Mouse (Mus musculus): ENCODE measurements around the gene Gm5475. TPM values are rescaled to one million over a fixed set of nuclear protein-coding genes. Genes with fewer than 3 reads are reported as not detected.

Gm5475 gene
- polyA plus RNA-seq, 1 experiment from 2014 or later, result 0.14 TPM

- no peak for ATAC-seq (replicated peaks; ENCODE audit: insufficient number of reproducible peaks, low FRiP score, low TSS enrichment, low read depth)
- H3K4me2 ChIP-seq (ENCODE audit: low read depth, low read length), result no peak overlapping the region
- DNase-seq (ENCODE audit: low spot score), result peak; percentile 76
These were observed 36.1 kb downstream of the Gm5475 start for GRCm38 (mm10) chr15:100458055-100458454.

GRCm38 (mm10) chr15:100460942-100461341 lies 39.0 kb downstream of the Gm5475 start:
- peak; percentile 60 for DNase-seq (ENCODE audit: low spot score)
- no peak overlapping the region for H3K4me2 ChIP-seq (ENCODE audit: low read depth, low read length)
- no peaks in the 10 kb centered on the region; the same call in 1 of the 2 replicates for H3K4me1 ChIP-seq (ENCODE audit: control insufficient read depth, insufficient read depth, low read length)
- H3K36me3 ChIP-seq (replicated peaks; ENCODE audit: control insufficient read depth, insufficient read depth, low read depth, low read length), result no peaks in the 10 kb centered on the region
- no peak overlapping the region for H3K4me3 ChIP-seq (ENCODE audit: low read depth, low read length)
- ATAC-seq (replicated peaks; ENCODE audit: insufficient number of reproducible peaks, low FRiP score, low TSS enrichment, low read depth), result no peak
- no peak overlapping the region for H3K27ac ChIP-seq (replicated peaks; ENCODE audit: low read depth, low read length)
- no peaks in the 10 kb centered on the region for H3K9me3 ChIP-seq (replicated peaks; ENCODE audit: control insufficient read depth, low read length)
- no peak overlapping the region for H3K9ac ChIP-seq (replicated peaks; ENCODE audit: low read length)
- WGBS, result 10% methylated on average over 12 of the region's 12 CpGs
- H3K27me3 ChIP-seq (ENCODE audit: control insufficient read depth, insufficient read depth, low read length), result no peaks in the 10 kb centered on the region

More at GRCm38 (mm10) chr15:100458055-100458454, 36.1 kb downstream of the Gm5475 start:
- 51% methylated on average over 10 of the region's 10 CpGs for WGBS
- H3K4me3 ChIP-seq (ENCODE audit: low read depth, low read length), result no peak overlapping the region
- H3K4me1 ChIP-seq (ENCODE audit: control insufficient read depth, insufficient read depth, low read length), result no peaks in the 10 kb centered on the region; the same call in 1 of the 2 replicates
- no peak overlapping the region for H3K27ac ChIP-seq (replicated peaks; ENCODE audit: low read depth, low read length)
- H3K9ac ChIP-seq (replicated peaks; ENCODE audit: low read length), result no peak overlapping the region
- no peaks in the 10 kb centered on the region for H3K9me3 ChIP-seq (replicated peaks; ENCODE audit: control insufficient read depth, low read length)
- no peaks in the 10 kb centered on the region for H3K27me3 ChIP-seq (ENCODE audit: control insufficient read depth, insufficient read depth, low read length)
- no peaks in the 10 kb centered on the region for H3K36me3 ChIP-seq (replicated peaks; ENCODE audit: control insufficient read depth, insufficient read depth, low read depth, low read length)

GRCm38 (mm10) chr15:100461646-100462045 lies 39.7 kb downstream of the Gm5475 start:
- Histone ChIP-seq H3K4me3 (ENCODE audit: low read depth, low read length) (no peak overlapping the region), H3K36me3 (replicated peaks; ENCODE audit: control insufficient read depth, insufficient read depth, low read depth, low read length) (no peaks in the 10 kb centered on the region), H3K9me3 (replicated peaks; ENCODE audit: control insufficient read depth, low read length) (no peaks in the 10 kb centered on the region), H3K4me2 (ENCODE audit: low read depth, low read length) (no peak overlapping the region), H3K9ac (replicated peaks; ENCODE audit: low read length) (no peak overlapping the region), H3K4me1 (ENCODE audit: control insufficient read depth, insufficient read depth, low read length) (no peaks in the 10 kb centered on the region; the same call in 1 of the 2 replicates), H3K27ac (replicated peaks; ENCODE audit: low read depth, low read length) (no peak overlapping the region), H3K27me3 (ENCODE audit: control insufficient read depth, insufficient read depth, low read length) (no peaks in the 10 kb centered on the region)
- no peak for ATAC-seq (replicated peaks; ENCODE audit: insufficient number of reproducible peaks, low FRiP score, low TSS enrichment, low read depth)
- 75% methylated on average over 9 of the region's 9 CpGs for WGBS
- DNase-seq (ENCODE audit: low spot score), result no peak

- Histone ChIP-seq H3K4me3 (ENCODE audit: low read depth, low read length) (no peak overlapping the region), H3K9me3 (replicated peaks; ENCODE audit: control insufficient read depth, low read length) (no peaks in the 10 kb centered on the region), H3K36me3 (replicated peaks; ENCODE audit: control insufficient read depth, insufficient read depth, low read depth, low read length) (no peaks in the 10 kb centered on the region), H3K4me1 (ENCODE audit: control insufficient read depth, insufficient read depth, low read length) (no peaks in the 10 kb centered on the region; the same call in 1 of the 2 replicates), H3K27ac (replicated peaks; ENCODE audit: low read depth, low read length) (no peak overlapping the region), H3K4me2 (ENCODE audit: low read depth, low read length) (no peak overlapping the region), H3K9ac (replicated peaks; ENCODE audit: low read length) (no peak overlapping the region), H3K27me3 (ENCODE audit: control insufficient read depth, insufficient read depth, low read length) (no peaks in the 10 kb centered on the region)
- DNase-seq (ENCODE audit: low spot score), result no peak
- 82% methylated on average over 5 of the region's 5 CpGs for WGBS
- ATAC-seq (replicated peaks; ENCODE audit: insufficient number of reproducible peaks, low FRiP score, low TSS enrichment, low read depth), result no peak
These were observed 40.1 kb downstream of the Gm5475 start for GRCm38 (mm10) chr15:100462086-100462485.

- no peak for ATAC-seq (replicated peaks; ENCODE audit: insufficient number of reproducible peaks, low FRiP score, low TSS enrichment, low read depth)
- WGBS, result 24% methylated on average over 6 of the region's 6 CpGs
- H3K27me3 ChIP-seq (ENCODE audit: control insufficient read depth, insufficient read depth, low read length), result no peaks in the 10 kb centered on the region
These were observed 41.8 kb downstream of the Gm5475 start for GRCm38 (mm10) chr15:100463712-100464111.

GRCm38 (mm10) chr15:100465432-100465831 lies 43.5 kb downstream of the Gm5475 start:
- Histone ChIP-seq H3K36me3 (replicated peaks; ENCODE audit: control insufficient read depth, insufficient read depth, low read depth, low read length) (no peaks in the 10 kb centered on the region), H3K4me3 (ENCODE audit: low read depth, low read length) (no peak overlapping the region), H3K9ac (replicated peaks; ENCODE audit: low read length) (no peak overlapping the region), H3K9me3 (replicated peaks; ENCODE audit: control insufficient read depth, low read length) (no peaks in the 10 kb centered on the region), H3K27me3 (ENCODE audit: control insufficient read depth, insufficient read depth, low read length) (no peaks in the 10 kb centered on the region), H3K4me2 (ENCODE audit: low read depth, low read length) (no peak overlapping the region), H3K4me1 (ENCODE audit: control insufficient read depth, insufficient read depth, low read length) (peaks cover 2% of the 10 kb centered on the region; the same call in 1 of the 2 replicates), H3K27ac (replicated peaks; ENCODE audit: low read depth, low read length) (no peak overlapping the region)
- 71% methylated on average over 2 of the region's 2 CpGs for WGBS
- ATAC-seq (replicated peaks; ENCODE audit: insufficient number of reproducible peaks, low FRiP score, low TSS enrichment, low read depth) (no peak), DNase-seq (ENCODE audit: low spot score) (no peak)

More at GRCm38 (mm10) chr15:100463712-100464111, 41.8 kb downstream of the Gm5475 start:
- H3K4me2 ChIP-seq (ENCODE audit: low read depth, low read length), result no peak overlapping the region
- DNase-seq (ENCODE audit: low spot score), result peak; percentile 73
- H3K27ac ChIP-seq (replicated peaks; ENCODE audit: low read depth, low read length), result no peak overlapping the region
- H3K9me3 ChIP-seq (replicated peaks; ENCODE audit: control insufficient read depth, low read length), result no peaks in the 10 kb centered on the region
- no peak overlapping the region for H3K9ac ChIP-seq (replicated peaks; ENCODE audit: low read length)
- 0 out of 2 replicates have a peak, but pooled peaks cover 2% of the 10 kb centered on the region for H3K4me1 ChIP-seq (ENCODE audit: control insufficient read depth, insufficient read depth, low read length)
- H3K4me3 ChIP-seq (ENCODE audit: low read depth, low read length), result no peak overlapping the region
- no peaks in the 10 kb centered on the region for H3K36me3 ChIP-seq (replicated peaks; ENCODE audit: control insufficient read depth, insufficient read depth, low read depth, low read length)

GRCm38 (mm10) chr15:100467738-100468137 lies 45.8 kb downstream of the Gm5475 start:
- Histone ChIP-seq H3K4me2 (ENCODE audit: low read depth, low read length) (no peak overlapping the region), H3K27ac (replicated peaks; ENCODE audit: low read depth, low read length) (no peak overlapping the region), H3K4me1 (ENCODE audit: control insufficient read depth, insufficient read depth, low read length) (peaks cover 2% of the 10 kb centered on the region; the same call in 1 of the 2 replicates), H3K4me3 (ENCODE audit: low read depth, low read length) (no peak overlapping the region; the same call in 1 of the 2 replicates), H3K9ac (replicated peaks; ENCODE audit: low read length) (no peak overlapping the region), H3K36me3 (replicated peaks; ENCODE audit: control insufficient read depth, insufficient read depth, low read depth, low read length) (no peaks in the 10 kb centered on the region), H3K9me3 (replicated peaks; ENCODE audit: control insufficient read depth, low read length) (no peaks in the 10 kb centered on the region), H3K27me3 (ENCODE audit: control insufficient read depth, insufficient read depth, low read length) (no peaks in the 10 kb centered on the region)
- no peak for ATAC-seq (replicated peaks; ENCODE audit: insufficient number of reproducible peaks, low FRiP score, low TSS enrichment, low read depth)
- no peak for DNase-seq (ENCODE audit: low spot score)
- 44% methylated on average over 8 of the region's 8 CpGs for WGBS

- Histone ChIP-seq H3K9ac (replicated peaks; ENCODE audit: low read length) (peak within 1 kb of the TSS; percentile 86), H3K4me3 (ENCODE audit: low read depth, low read length) (peak within 1 kb of the TSS; percentile 85)
- ATAC-seq (replicated peaks; ENCODE audit: insufficient number of reproducible peaks, low FRiP score, low TSS enrichment, low read depth), result peak; percentile 92
These were observed 46.6 kb downstream of the Gm5475 start, which contains the start of gene Letmd1 for GRCm38 (mm10) chr15:100468295-100469188. Letmd1 (plus strand) TSS chr15:100469023.

More at GRCm38 (mm10) chr15:100468295-100469188, 46.6 kb downstream of the Gm5475 start, which contains the start of gene Letmd1:
- peak; percentile 90 for DNase-seq (ENCODE audit: low spot score)
- no peaks in the 10 kb centered on the region for H3K36me3 ChIP-seq (replicated peaks; ENCODE audit: control insufficient read depth, insufficient read depth, low read depth, low read length)
- 2% methylated on average over 84 of the region's 84 CpGs for WGBS
- H3K4me1 ChIP-seq (ENCODE audit: control insufficient read depth, insufficient read depth, low read length), result peaks cover 2% of the 10 kb centered on the region; the same call in 1 of the 2 replicates
- H3K27me3 ChIP-seq (ENCODE audit: control insufficient read depth, insufficient read depth, low read length), result no peaks in the 10 kb centered on the region
- peak within 1 kb of the TSS; percentile 47; the same call in 1 of the 2 replicates for H3K27ac ChIP-seq (replicated peaks; ENCODE audit: low read depth, low read length)
- no peaks in the 10 kb centered on the region for H3K9me3 ChIP-seq (replicated peaks; ENCODE audit: control insufficient read depth, low read length)
- H3K4me2 ChIP-seq (ENCODE audit: low read depth, low read length), result peak within 1 kb of the TSS; percentile 58
